Mouse (Mus musculus) cerebellum, adult (tissue): Measurements from ENCODE around the gene Olfr401.
"Not testable (repeated sequence)": the region's sequence is repeated elsewhere in the genome, so short reads cannot be mapped to it uniquely, and the experiment has no call there.

ENCODE experiments used
- ATAC-seq: cut with Nextera tagmentation; 2 replicates; pipeline ENCODE4 v1.9.2; 2017; ENCODE audit warnings: mild to moderate bottlenecking, moderate library complexity, mixed read lengths; ENCODE audit not compliant: insufficient number of reproducible peaks, low FRiP score, low TSS enrichment

Olfr401 gene

DNA sequence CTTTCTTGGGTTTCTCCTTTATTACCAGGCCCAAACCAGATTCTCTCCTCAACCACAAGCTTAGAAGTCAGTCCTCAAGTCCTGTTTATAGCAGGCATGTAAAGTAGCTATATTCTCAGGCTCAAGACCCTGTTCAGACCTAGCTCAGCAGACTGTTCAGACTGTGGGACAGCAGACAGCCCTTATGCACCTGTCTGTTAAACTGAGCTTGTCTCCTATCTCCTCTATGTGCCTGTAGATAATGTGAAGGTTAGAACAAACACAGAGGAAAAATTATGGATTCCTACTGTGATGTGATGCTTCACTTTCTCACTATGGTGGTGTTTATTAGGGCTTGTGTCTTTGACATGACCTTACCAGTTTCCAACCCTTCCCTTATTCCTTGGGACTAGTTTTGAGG, at the start of gene Olfr401:
Olfr401 (plus strand) TSS at position 301 of the 400 bp plus-strand sequence.
- no peak for ATAC-seq

- ATAC-seq: no peak
These were observed 43.9 kb upstream of the Olfr401 start, which contains the start of gene Zfp616 for GRCm38 (mm10) chr11:74069655-74070054. Gene Zfp616 (plus strand): TSS chr11:74069955.

DNA sequence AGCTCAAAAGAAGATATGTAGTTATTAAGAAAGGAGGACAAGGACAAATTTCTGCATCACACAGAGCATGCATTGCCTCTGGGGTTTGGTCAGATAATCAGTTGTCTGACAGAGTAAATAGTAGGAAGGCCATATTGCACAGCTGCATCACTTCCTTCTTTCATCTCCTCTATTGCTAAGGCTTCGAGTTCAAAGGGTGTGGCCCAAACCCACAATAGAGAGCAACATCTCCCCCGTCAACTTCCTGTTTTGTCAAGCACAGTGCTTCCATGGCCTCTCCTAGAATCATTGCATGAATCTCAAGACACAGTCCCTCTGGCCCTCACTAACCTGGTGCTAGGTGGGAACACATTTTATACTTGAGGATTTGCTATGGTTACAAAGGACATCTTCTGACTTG, 12.8 kb upstream of the Olfr401 start:
- no peak for ATAC-seq

DNA sequence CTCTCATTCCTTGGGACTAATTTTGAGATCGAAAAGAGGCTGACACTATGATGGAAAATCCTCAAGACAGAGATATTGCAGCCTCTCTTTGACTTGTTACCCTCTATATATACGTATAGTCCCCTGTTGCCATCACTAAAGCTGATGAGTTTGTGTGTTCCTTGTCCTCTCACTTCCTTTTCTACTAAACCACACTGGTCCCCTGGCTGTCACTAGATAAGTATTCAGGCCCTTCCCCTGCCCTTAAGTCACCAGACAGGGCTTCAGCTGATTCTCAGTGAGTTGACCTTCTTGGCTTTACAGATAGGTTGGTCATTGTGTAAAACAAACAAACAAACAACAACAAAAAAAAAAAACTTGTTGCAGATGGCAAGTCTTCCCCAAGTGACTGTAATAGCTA, 12.0 kb upstream of the Olfr401 start:
- no peak for ATAC-seq

DNA sequence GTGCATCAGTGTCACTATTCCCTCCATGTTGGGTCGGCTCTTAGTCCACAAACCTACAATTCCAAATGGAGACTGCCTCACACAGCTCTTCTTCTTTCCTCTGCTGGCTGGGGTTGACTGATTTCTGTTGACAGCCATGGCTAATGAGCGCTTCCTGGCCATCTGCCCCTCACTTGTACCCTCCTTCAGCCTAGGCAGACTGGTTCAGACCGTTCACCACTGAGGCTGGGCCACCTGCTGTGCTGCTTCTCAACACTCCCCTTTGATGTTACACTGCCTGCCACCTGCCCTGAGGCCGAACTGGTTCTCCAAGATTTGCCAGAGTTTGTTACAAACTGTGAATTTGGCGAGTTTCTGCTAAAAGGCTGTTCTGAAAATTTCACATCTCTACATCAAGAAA, 8.4 kb upstream of the Olfr401 start:
- ATAC-seq: no peak

DNA sequence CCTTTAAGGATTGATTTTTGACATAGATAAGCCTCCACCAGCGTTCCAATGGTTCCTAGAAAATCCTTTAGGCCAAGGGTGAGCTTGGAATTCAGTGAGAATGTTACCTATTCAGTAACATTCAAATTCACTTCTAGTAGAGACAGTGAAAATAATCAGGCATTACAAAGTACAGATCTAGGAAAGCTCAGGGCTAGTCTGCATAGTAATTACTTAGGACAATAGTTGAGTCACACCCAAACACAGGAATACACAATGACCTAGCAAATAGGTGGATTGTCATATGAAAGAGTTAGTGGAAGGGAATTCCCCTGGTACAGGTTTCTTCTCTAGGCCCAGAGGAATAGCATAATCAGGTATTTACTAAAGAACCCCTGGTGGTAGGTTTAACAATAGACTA, 26.5 kb downstream of the Olfr401 start:
- ATAC-seq: not testable (repeated sequence)

DNA sequence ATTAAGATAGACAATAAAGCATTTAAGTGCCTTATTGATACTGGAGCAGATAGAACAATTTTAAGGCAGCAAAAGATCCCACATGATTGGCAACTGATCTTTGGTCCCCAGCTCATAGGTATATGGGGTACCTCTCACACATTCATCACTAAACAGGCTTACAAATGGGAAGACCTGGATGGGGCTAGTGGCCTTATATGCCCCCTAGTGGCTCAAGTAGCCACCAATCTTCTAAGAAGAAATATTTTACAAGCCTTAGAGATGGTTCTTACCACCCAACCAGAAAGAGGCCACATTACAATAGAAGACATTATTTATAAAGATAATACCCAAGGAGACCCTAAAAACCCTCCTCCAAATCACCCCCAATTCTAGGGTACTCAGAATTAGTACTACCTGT, 32.4 kb downstream of the Olfr401 start:
- no peak for ATAC-seq

GRCm38 (mm10) chr11:74153229-74153628, 39.7 kb downstream of the Olfr401 start, which contains the start of gene Olfr402:
Gene Olfr402 (plus strand): TSS chr11:74153529.
- ATAC-seq: no peak

DNA sequence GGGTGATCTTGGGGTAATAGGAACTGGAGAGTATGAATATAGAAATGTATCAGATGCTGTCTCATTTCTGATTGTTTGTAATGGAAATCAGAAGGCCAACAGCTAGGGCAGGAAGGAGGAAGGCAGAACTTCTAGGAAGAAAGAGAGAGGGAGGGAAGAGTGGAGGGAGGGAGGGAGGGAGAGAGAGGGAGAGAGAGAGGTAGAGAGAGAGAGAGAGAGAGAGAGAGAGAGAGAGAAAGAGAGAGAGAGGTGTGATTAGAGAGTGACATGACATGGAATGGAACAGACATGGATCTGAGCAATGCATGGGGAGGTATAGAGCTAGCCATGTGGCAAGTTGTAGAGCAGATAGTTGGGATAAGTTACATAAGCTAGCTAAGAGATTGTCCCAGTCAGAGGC, 55.3 kb downstream of the Olfr401 start:
- no peak for ATAC-seq
